Mouse (Mus musculus) stomach, adult 2 months (tissue): ENCODE measurements around the gene Meig1. TPM values are rescaled to one million over a fixed set of nuclear protein-coding genes. Genes with fewer than 3 reads are reported as not detected.

Source experiments
- polyA plus RNA-seq: library from polyadenylated mRNA; depleted of rRNA; stranded (reverse); fragments of >200 nt; gene quantifications from 2 replicates; pipeline ENCODE4 v1.2.3, GENCODE M21; 2012; rRNA removed

The Meig1 gene
- 0.15 TPM in 1 of 2 replicates, not detected in the other for polyA plus RNA-seq

GRCm38 (mm10) chr2:3422548-3422947 is at the start of gene Meig1:
TSS of gene Meig1 (minus strand) at chr2:3422648.

GRCm38 (mm10) chr2:3423841-3424578 is 1.6 kb upstream of the Meig1 start, which contains the start of gene Dclre1c:
TSS of gene Dclre1c (plus strand) at chr2:3424131.

DNA sequence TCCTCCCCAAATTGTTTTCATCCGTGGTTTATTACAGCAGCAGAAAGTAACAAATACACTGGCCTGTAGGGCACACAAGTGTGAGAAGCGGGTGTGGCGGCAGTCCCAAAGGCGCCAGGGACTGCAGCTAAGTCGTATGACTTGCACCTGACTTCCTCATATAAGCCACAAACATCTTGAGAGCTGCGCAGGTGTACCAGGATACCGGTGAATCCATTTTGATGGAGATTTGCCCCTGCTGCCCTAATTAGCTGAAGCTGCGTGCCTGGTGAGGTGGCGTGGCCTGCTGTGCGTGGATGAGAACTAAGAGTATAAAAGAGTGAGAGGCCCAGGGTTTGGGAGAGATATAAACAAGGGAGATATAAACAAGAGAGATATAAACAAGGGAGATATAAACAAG is 25.3 kb downstream of the Meig1 start, which contains the start of gene Olah:
Gene Olah, minus strand, starts transcription at position 101 of the 400 bp plus-strand sequence.

Other genes starting within 250 kb of the Meig1 start
- 1.8 and 3.0 TPM in 2 replicates for gene Nmt2, start 138.4 kb downstream of the Meig1 start, polyA plus RNA-seq
- gene Rpp38, start 90.0 kb downstream of the Meig1 start, polyA plus RNA-seq: 1.0 and 1.1 TPM in 2 replicates
- gene Acbd7, start 86.5 kb downstream of the Meig1 start, polyA plus RNA-seq: not detected in 2 replicates
- gene Olah, start 25.4 kb downstream of the Meig1 start, polyA plus RNA-seq: not detected in 2 replicates
- gene Dclre1c, start 1.5 kb upstream of the Meig1 start, polyA plus RNA-seq: 0.65 and 0.77 TPM in 2 replicates
- gene Suv39h2, start 52.4 kb upstream of the Meig1 start, polyA plus RNA-seq: 0.18 and 1.00 TPM in 2 replicates
- gene Gm45902, start 90.1 kb upstream of the Meig1 start, polyA plus RNA-seq: 0.49 and 0.57 TPM in 2 replicates
- 3.5 and 4.7 TPM in 2 replicates for gene Hspa14, start 90.2 kb upstream of the Meig1 start, polyA plus RNA-seq
- gene Cdnf, start 90.4 kb upstream of the Meig1 start, polyA plus RNA-seq: 0.12 and 0.18 TPM in 2 replicates
- gene Fam107b, start 147.8 kb upstream of the Meig1 start, polyA plus RNA-seq: 3.4 and 5.8 TPM in 2 replicates